Mouse (Mus musculus): ENCODE measurements around the gene Tacc3. TPM values are rescaled to one million over a fixed set of nuclear protein-coding genes. Genes with fewer than 3 reads are reported as not detected.

Gene Tacc3
- polyA plus RNA-seq (2015; fragmentation: Nextera tagmentation; extraction: Ambion mirVana), result 21.1 and 21.3 TPM in 2 replicates

DNA sequence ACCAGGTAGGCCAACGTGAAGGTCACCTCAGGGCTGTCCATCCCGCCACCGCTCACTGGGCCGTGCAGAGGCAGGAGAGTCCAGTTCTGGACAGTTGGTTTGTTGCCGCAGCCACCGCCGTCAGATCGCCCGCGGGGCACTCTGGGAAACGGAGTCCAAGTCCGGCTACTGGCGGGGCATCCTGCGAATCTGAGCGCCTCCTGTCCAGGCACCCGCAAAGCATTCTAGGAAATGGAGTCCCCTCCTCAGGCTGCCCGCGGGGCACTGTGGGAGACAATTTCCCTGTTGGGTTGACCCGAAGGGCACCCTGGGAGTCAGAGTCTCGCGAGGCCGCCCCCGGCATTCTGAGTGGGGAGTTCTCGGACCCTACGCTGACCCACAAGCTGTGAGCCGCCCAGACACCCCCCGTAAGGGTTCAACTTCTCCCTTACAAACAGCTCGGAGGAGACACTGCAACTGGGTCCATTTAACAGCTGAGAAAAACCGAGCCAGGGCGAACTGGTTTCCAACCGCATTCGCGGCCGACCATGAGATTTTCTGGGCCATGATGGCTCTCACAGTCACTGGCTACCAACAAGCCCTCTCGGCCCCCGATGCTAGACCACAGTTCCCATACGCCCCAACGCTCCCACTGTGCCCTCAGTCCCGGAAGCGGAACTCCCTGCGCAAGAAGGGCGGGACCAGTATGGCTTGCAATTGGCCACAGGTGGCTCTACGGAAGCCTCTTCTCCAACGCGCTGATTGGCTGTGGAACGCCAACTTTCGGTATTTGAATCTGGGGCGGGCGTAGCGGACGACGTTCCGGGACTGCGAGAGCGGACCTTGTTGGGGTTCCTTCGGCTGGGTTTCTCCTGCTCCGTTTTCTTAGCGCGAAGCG lies at the start of gene Tacc3, which contains the start of gene Tmem129:
TSS of gene Tacc3 (plus strand) at position 342 of the 877 bp plus-strand sequence.
TSS of gene Tmem129 (minus strand) at position 630 of the 877 bp plus-strand sequence.

DNA sequence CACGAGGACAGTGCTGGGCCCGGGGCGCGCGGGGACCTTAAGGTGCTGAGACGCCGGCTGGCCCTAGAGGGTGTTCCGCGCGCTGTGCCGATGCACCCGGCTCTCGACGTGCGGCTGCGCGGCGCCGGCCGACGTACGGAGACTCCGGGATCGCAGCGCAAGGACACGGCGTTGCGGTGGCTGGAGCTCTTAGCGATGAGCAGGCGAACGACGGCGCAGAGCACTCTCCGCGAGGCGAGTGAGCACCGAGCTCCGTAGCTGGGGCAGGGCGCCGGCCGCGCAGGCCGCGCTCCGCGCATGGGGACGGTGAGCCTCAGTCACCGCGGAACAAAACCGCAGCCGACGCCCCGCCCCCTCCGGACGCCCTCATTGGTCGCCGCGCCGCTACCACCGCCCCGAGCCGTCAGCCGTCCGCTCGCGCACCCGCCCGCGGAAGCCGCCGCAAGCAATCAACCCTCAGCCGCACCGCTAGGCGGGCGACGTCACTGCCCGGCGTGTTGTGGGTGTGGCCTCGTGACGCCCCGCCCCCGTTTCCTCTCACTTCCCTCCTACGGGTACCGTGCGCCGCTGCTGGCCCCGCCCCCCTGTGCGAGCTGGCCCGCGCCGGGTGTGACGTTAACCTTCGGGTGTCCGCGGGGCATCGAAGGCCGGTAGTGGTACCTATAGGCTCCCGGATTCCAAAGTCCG lies 28.5 kb upstream of the Tacc3 start, which contains the start of the genes Fam53a and Gm9903:
TSS of gene Fam53a (minus strand) at position 335 of the 687 bp plus-strand sequence.
TSS of gene Gm9903 (plus strand) at position 625 of the 687 bp plus-strand sequence.

DNA sequence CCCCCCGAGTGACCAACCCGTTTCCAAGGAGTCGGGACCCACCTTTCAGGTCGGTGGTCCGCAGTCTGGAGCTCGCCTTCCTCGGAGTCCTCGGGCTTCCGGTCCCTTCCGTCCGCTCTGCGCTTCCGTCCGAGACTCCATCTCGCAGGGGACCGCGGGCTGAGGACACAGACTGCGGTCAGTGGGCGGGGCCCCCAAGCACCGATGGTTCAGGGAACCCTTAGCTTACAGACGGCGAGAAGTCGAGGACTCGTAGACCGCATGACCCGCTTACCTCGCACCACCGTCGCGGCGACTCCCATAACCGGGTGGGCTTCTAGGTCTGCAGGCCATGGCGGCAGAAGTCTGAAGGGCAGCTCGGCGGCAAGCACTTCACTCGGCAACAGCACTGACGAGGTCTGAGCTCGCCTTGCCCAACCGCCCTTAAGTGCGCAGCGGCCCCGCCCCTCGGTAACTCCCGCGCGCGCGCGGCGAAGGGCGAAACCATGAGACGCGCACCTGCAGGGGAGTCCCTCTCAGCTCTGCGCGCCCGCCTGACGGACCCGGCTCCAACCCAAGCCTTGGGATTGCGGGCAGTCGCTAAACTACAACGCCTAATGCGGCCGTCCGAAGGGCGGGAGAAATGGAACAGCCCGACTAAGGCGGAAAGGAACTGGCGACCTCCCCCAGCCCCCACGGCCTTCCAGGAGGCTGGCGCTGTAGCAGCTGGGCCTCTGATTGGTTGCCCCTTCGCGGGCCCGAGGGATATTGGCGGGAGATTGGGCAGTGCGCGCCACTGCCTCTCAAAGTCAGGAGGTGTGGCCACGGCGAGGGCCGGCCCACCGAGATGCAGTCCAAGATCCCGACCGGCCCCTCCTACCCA lies 5.8 kb upstream of the Tacc3 start, which contains the start of gene Slbp:
TSS of gene Slbp (minus strand) at position 654 of the 862 bp plus-strand sequence.

DNA sequence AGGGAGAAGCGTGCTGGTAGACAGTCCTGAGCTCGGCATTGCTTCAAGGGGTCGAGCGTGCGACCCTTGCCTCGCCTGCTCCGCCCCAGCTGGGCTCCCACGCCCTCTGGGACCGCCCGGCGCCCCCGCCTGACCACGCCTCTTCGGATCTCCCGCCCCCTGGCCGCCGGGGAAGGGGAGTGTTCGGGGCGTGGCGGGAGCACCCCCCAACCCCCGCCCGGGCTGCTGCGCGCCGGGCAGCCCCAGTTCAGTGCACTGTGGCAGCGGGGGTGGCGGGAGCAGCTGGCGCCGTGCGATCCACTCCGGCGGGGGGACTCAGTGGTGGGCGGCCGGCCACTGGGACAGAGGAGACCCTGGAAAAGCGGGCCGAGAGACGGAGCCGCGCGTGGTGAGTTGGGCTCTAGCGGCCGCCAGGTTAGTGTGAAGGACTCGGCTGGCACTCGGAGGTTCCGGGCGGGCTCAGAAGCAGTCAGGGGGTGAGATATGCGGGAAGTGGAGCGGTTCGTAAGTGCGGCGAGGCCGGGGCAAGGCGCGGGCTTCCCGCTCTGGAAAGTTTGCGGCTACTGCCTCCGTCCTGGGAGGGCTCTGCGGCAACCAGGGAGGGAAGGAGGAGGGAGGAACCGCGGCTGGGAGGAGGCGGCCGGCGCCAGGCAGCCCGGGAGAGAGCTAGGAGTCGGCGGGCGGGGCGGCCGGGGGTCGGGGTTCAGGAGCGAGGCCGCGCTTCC lies 63.8 kb downstream of the Tacc3 start, which contains the start of gene Fgfr3:
TSS of gene Fgfr3 (plus strand) at position 134 of the 725 bp plus-strand sequence.

Other genes with a start within 250 kb of the Tacc3 start
- 0.45 and 0.67 TPM in 2 replicates for gene Nkx1-1, start 224.2 kb upstream of the Tacc3 start, polyA plus RNA-seq (2015; fragmentation: Nextera tagmentation; extraction: Ambion mirVana)
- gene Fam53a, start 28.5 kb upstream of the Tacc3 start, polyA plus RNA-seq (2015; fragmentation: Nextera tagmentation; extraction: Ambion mirVana), result 29.2 TPM in 2 replicates
- 0.67 and 0.82 TPM in 2 replicates for gene Gm9903, start 28.2 kb upstream of the Tacc3 start, polyA plus RNA-seq (2015; fragmentation: Nextera tagmentation; extraction: Ambion mirVana)
- gene Slbp, start 5.6 kb upstream of the Tacc3 start, polyA plus RNA-seq (2015; fragmentation: Nextera tagmentation; extraction: Ambion mirVana), result 111 and 116 TPM in 2 replicates
- gene Tmem129, start 288 bp downstream of the Tacc3 start, polyA plus RNA-seq (2015; fragmentation: Nextera tagmentation; extraction: Ambion mirVana), result 23.4 and 27.7 TPM in 2 replicates
- 57.6 and 62.1 TPM in 2 replicates for gene Fgfr3, start 63.5 kb downstream of the Tacc3 start, polyA plus RNA-seq (2015; fragmentation: Nextera tagmentation; extraction: Ambion mirVana)
- 80.7 and 83.7 TPM in 2 replicates for gene Letm1, start 124.7 kb downstream of the Tacc3 start, polyA plus RNA-seq (2015; fragmentation: Nextera tagmentation; extraction: Ambion mirVana)
- 61.9 and 63.7 TPM in 2 replicates for gene Nsd2, start 162.6 kb downstream of the Tacc3 start, polyA plus RNA-seq (2015; fragmentation: Nextera tagmentation; extraction: Ambion mirVana)

Measured in neural tube, postnatal 0 days (tissue).